Mouse (Mus musculus): ENCODE data around the gene Ilk.
"Not testable (repeated sequence)": the region's sequence is repeated elsewhere in the genome, so short reads cannot be mapped to it uniquely, and the experiment has no call there.

Ilk gene

DNA sequence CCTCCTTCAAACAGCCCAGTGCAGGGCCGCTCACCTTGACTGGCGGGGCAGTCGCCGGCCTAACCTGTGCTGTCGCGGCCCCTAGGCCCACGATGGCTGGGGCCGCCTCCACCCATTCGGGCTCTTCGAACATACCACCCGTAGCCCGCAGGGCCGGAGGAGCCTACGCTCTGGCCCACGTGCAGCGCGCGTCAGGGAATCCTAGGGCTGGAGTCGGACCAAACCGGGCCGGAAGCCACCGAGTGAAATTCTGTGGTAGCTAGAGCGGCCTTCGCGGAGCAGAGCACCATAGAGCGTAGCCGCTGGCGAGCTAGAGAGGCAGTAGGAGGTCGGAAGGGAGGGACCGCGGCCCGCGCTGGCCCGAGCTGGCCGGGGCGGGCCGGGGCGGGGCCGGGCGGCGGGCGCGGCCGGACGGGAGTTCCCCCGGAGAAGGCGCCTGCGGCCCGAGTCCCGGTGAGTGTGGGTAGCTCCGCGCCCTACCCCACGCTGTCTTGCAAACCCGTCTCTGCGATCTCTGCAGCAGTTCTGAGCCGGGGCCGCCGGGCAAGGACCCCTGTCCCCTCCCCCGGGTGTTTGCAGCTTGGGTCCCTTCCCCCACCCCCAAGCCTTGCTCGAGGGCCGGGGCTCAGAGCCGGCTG lies at the start of gene Ilk:
Gene Ilk, plus strand, starts transcription at position 329 of the 638 bp plus-strand sequence.
- peak; percentile 85 to 87 for DNase-seq (ENCODE audit: low spot score in 2 of 2)

GRCm38 (mm10) chr7:105690875-105691274 lies 45.5 kb upstream of the Ilk start:
- DNase-seq (ENCODE audit: low spot score in 2 of 2), result no peak

GRCm38 (mm10) chr7:105703184-105703583 lies 33.2 kb upstream of the Ilk start:
- no peak for DNase-seq (ENCODE audit: low spot score in 2 of 2)

DNA sequence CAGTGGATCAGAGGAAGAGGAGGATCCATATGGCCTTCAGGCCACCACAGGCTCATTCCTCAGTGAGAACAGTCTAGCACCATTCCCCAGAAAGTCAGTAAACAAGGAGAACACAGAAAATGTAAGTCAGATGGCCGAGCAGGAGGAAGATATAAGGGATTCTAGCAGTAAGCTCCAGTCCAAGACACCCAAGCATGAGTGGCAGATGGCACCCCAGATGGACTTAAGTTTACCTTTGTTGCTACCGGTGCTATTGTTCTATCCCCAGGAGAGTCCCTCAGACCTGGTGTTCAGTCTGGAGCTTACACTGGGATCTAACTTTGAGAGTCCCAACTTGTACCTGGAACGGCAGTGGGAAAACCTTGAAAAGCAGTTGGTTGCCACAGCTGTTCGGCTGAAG lies 32.6 kb upstream of the Ilk start:
- no peak for DNase-seq (ENCODE audit: low spot score in 2 of 2)

DNA sequence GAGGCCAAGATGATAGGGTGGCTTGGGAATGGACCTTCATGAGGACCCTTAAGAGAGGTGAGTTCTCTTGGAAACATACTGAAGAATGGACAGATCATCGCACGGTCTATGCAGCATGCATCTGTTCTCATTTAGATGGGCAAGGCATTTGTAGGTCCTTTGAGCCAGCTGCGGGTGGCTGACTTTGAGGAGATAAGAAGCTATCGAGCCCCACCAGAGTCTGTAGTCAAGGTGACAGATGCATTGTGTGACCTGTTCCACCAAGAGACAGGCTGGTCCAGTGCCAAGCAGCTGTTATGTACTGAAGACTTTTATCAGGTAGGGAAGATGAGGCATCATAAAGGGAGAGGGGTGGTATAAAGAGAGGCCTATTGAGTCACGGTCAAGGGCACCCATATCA lies 27.7 kb upstream of the Ilk start:
- no peak for DNase-seq (ENCODE audit: low spot score in 2 of 2)

GRCm38 (mm10) chr7:105715366-105715765 lies 21.0 kb upstream of the Ilk start:
- no peak for DNase-seq (ENCODE audit: low spot score in 2 of 2)

DNA sequence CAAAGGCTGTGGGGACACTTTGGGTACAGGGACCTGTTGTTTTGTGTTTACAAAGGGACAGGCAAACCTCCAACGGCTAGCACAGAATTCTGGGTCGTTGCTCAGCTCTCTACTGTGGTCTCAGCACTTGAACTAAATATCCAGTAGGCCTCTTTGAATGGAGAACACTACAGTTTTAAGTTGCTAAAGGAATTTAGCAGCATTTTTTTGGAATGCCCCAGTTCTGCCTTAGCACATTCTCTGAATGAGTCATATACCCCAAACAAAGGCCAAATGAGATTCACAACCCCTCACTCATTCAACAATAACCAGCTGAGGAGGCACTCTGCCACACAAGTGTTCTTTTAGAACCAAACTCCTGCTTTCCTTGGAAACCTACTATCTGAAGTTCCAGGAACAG lies 14.5 kb upstream of the Ilk start:
- no peak for DNase-seq (ENCODE audit: low spot score in 2 of 2)

DNA sequence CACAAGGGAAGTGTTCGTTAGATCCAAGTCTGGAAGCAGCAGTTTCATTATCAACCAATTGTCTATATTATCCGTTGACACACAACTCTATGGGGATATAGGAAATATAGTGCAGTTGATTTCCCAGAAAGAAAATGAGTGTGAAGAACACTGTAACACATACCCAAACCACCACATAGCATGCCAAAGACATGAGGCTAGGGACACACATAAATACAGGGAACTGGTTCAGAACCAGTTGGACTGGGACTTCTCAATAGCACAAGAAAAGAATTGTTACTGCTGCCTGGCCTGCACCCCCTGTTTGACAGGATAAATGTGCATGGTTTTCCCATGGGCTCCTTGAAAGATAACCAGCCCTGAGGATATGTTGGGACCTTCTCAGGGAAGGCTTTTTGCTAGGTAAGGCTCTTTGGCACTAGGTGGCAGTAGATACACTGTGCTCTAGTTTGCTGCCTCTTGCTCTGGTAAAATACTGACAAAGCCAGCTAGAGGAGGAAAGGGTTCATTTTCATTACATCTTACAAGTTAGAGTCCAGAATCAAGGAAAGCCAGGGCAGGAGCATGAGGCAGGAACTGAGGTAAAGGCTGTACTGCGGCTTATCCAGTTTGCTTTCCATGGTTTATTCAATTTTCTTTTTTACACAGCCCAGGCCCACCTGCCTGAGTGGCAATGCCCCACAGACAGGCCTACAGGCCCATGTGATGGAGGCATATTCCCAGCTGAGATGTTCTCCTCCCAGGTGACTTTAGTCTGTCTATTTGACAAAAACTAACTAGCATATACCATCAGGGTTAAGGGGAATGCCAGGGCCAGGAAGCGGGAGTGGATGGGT lies 10.0 kb upstream of the Ilk start:
- DNase-seq (ENCODE audit: low spot score in 2 of 2), result peak in 1 of 2 experiments; percentile 37

- DNase-seq (ENCODE audit: low spot score in 2 of 2), result no peak
These were observed 9.4 kb upstream of the Ilk start for GRCm38 (mm10) chr7:105726980-105727325.

DNA sequence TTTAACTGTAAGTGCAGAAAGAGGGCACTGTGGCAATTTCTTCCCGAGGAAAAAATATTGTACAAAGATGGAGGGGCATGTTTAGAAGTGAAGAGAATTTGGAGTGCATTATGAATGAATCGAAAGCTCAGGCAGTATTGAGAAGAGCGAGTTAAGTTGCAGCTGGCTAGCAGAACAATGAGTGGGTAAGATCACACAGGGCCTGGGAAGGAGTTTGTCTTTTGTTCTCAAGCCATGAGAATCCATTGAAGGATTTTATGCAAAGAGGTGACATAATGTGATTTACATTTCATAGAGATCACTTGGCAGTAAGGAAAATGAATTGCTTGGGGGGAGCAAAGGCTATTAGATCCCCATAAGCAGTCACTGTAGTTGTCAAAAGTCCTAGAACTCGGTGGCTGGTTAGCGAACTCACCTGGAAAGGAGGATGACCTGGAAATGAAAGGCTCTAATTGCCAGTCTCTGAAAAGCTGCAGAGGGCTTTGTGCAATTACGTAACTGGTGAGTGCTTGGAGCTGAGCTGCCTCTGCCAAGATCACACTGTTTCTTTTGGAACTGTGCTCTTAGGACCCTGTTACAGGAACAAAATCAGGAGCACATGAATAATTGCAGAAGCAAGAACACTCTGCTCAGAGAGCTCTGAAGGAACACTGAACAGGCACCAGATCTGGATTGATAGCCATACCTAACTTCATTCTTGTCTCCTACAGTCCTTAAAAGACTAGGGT lies 7.5 kb upstream of the Ilk start:
- DNase-seq (ENCODE audit: low spot score in 2 of 2), result no peak

GRCm38 (mm10) chr7:105733836-105734235 lies 2.6 kb upstream of the Ilk start:
- DNase-seq (ENCODE audit: low spot score in 2 of 2), result no peak

GRCm38 (mm10) chr7:105734826-105735225 lies 1.6 kb upstream of the Ilk start:
- DNase-seq (ENCODE audit: low spot score in 2 of 2), result no peak

GRCm38 (mm10) chr7:105735464-105735863 lies 928 bp upstream of the Ilk start:
- DNase-seq (ENCODE audit: low spot score in 2 of 2), result not testable (repeated sequence)

DNA sequence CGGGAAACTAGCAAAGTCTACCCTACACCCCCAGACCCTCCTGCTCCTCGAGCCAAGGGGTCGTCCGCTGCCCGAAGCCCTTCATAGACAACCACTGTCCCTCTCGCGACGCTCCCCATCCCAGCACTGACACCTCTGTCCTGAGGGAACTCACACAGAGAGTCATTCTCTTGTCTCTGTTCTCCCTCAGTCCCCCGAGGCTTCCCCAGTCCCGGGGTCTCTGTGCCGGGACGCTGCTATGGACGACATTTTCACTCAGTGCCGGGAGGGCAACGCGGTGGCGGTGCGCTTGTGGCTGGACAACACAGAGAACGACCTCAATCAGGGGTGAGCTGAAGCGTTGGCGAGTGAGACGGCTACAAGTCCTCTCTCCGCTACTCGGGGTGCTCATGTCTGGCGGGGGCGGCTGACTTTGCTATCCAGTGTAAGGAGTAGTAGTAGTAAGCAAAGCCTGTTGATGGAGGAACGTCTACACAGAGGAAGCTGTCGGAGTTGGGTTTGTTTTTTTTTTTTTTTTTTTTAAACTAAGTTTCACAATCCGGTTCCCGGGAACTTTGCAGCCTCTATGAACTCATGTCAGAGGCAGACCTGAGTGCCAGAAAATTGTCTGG lies 624 bp downstream of the Ilk start, which contains the start of gene Rrp8:
Gene Rrp8, minus strand, starts transcription at position 475 of the 611 bp plus-strand sequence.
- no peak for DNase-seq (ENCODE audit: low spot score in 2 of 2)

GRCm38 (mm10) chr7:105737648-105738047 lies 1.3 kb downstream of the Ilk start:
- no peak for DNase-seq (ENCODE audit: low spot score in 2 of 2)

GRCm38 (mm10) chr7:105738286-105738685 lies 1.9 kb downstream of the Ilk start:
- no peak for DNase-seq (ENCODE audit: low spot score in 2 of 2)

GRCm38 (mm10) chr7:105738948-105739347 lies 2.6 kb downstream of the Ilk start:
- no peak for DNase-seq (ENCODE audit: low spot score in 2 of 2)

- no peak for DNase-seq (ENCODE audit: low spot score in 2 of 2)
These were observed 3.9 kb downstream of the Ilk start for GRCm38 (mm10) chr7:105740089-105740795.

DNA sequence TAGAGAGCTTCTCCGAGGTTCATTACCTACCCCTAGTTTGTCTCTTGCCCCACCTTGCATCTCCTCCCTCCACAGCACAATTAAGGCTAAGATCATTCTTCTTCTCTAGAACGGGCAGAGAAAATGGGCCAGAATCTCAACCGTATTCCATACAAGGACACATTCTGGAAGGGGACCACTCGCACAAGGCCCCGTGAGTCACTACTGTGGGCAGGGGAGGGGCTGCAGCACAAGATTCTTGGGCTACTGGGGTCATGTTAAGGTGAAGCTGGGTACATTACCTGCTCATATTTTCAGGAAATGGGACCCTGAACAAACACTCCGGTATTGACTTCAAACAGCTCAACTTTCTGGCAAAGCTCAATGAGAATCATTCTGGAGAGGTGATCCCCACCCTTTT lies 4.5 kb downstream of the Ilk start:
- DNase-seq (ENCODE audit: low spot score in 2 of 2), result no peak

DNA sequence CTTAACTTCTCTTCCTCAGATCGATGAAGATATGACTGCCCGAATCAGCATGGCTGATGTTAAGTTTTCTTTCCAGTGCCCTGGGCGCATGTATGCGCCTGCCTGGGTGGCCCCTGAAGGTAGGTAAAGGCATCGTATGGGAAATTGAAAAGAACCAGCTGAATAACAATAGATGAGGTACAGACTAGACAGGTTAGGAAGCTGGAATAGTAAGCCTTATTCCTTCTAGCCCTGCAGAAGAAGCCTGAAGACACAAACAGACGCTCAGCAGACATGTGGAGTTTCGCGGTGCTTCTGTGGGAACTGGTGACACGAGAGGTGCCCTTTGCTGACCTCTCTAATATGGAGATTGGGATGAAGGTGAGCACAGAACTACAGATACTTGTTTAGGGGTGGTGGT lies 5.6 kb downstream of the Ilk start:
- DNase-seq (ENCODE audit: low spot score in 2 of 2), result no peak

GRCm38 (mm10) chr7:105742539-105743215 lies 6.3 kb downstream of the Ilk start:
- DNase-seq (ENCODE audit: low spot score in 2 of 2), result not testable (repeated sequence)
